Mouse (Mus musculus) liver, adult 2 months (tissue): Measurements from ENCODE around the gene Podxl2.

Experiments
- CTCF ChIP-seq: fragments of 200-500 bp; IDR thresholded peaks from 2 replicates; pipeline ENCODE4 v1.5.1; 2011; ENCODE audit warnings: low read depth, low read length, control low read depth
- POLR2A ChIP-seq: fragments of 200-500 bp; IDR thresholded peaks from 2 replicates; pipeline ENCODE4 v1.6.1; 2011; ENCODE audit warnings: low read length, control low read depth; ENCODE audit not compliant: insufficient read depth; ENCODE audit errors: extremely low read depth

- TF ChIP-seq POLR2A (no peak), CTCF (0 out of 2 replicates have a peak, but pooled peaks have one; percentile 17)
Observed at GRCm38 (mm10) chr6:88857249-88857648, 17.6 kb downstream of the Podxl2 start.
